Mouse (Mus musculus): ENCODE measurements at regions not wholly inside any gene's neighbourhood (a gene's known extent, or its start where the extent isn't known, plus 50 kb on each side); places are given as distances from the start of the nearest gene placed in this dataset.
A peak's percentile ranks its signal among the peaks of the same experiment; 100 is the strongest.
"Not testable (repeated sequence)": the region's sequence is repeated elsewhere in the genome, so short reads cannot be mapped to it uniquely, and the experiment has no call there.

GRCm38 (mm10) chr5:39336484-39336985, 418.7 kb downstream of the Hs3st1 start:
- no peak for DNase-seq (ENCODE audit: low spot score in 2 of 2)

DNA sequence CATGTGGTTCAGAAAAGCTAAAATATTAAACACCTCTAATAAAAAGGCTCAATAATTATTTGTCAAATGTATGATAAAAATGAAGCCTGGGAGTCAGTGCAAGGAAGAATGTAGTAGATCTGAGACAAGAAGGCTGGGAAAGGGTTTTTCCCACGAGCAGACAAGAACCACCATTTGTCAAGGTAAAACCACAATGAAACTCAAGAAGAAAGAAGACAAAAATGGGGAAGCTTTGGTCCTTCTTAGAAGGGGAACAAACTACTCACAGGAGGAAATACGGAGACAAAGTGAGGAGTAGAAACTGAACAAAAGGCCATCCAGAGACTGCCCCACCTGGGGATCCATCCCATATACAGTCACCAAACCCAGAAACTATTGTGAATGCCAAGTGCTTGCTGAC, 420.0 kb downstream of the Hs3st1 start:
- no peak for DNase-seq (ENCODE audit: low spot score in 2 of 2)

GRCm38 (mm10) chr5:39334241-39334640, 421.0 kb downstream of the Hs3st1 start:
- no peak for DNase-seq (ENCODE audit: low spot score in 2 of 2)

GRCm38 (mm10) chr5:39325399-39325798, 429.9 kb downstream of the Hs3st1 start:
- peak; percentile 16 to 49 for DNase-seq (ENCODE audit: low spot score in 2 of 2)

GRCm38 (mm10) chr5:39316478-39316877, 438.8 kb downstream of the Hs3st1 start:
- DNase-seq (ENCODE audit: low spot score in 2 of 2), result peak; percentile 10 to 19

- DNase-seq (ENCODE audit: low spot score in 2 of 2), result no peak
Observed at GRCm38 (mm10) chr5:39311211-39311610, 434.6 kb upstream of the Clnk start.

- DNase-seq (ENCODE audit: low spot score in 2 of 2), result peak in 1 of 2 experiments; percentile 27
Observed at GRCm38 (mm10) chr5:39305794-39306193, 429.2 kb upstream of the Clnk start.

DNA sequence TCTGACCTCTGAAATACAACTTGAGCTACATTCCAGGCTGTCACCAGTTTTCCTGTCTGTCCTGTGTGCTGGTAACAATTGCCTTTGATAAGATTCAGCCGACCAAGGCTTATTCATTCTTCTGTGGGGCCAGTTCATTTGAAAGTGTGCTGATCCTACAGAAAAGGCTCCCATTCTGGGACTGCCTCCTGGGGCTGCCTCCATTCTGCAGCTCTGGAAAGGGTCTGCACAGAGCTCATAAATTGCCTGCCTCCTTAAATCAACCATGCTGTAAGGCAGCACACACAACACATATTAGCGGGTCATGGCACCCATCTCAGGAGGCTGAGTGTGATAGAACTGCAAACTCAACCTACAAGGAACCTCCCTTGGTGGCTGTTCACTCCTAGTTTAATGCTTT, 416.2 kb upstream of the Clnk start:
- DNase-seq (ENCODE audit: low spot score in 2 of 2), result no peak

- DNase-seq (ENCODE audit: low spot score in 2 of 2), result no peak
Observed at GRCm38 (mm10) chr5:39281021-39281420, 404.4 kb upstream of the Clnk start.

GRCm38 (mm10) chr5:39273710-39274385, 397.2 kb upstream of the Clnk start:
- DNase-seq (ENCODE audit: low spot score in 2 of 2), result no peak

DNA sequence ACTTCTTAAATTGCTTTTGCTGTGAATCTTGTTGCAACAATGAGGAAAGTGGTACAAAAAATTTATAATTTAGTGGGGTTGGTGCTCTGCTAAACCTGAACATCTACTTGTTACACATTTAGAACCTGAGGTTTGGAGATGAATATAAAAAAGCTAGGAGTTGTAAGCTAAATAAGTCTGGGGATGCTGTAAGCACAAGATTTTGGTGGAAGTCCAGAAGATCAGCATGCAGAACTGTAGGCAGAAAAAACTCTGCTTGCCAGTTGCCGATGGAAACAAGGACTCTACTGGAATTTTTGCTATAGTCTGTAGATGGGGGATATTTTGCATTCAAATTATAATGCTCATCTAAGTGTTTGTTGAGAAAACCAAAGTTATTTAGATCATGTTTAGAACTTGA, 390.5 kb upstream of the Clnk start:
- peak in 1 of 2 experiments; percentile 3 for DNase-seq (ENCODE audit: low spot score in 2 of 2)

DNA sequence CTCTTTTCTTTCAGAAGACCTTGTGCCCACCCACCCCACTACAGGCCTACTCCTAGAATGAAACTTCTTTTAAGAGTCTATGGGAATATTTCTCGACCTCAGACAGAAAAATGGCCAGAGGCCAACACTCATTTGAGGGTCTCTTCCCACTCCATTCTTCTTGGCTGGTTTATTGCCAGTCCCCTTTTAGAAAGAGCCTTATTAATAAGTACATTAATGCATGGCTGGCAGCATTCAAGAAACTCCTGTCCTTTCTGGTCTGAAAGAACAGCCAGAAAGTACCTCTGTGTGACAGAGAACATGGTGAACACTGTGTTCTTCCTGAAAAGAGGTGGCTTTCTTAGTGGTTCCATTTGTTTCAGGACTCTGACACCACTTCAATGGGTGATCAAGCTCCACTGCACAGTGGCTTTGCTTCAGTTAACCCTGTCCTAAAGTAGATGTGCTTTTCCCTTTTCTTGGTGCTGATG, 384.1 kb upstream of the Clnk start:
- no peak for DNase-seq (ENCODE audit: low spot score in 2 of 2)

GRCm38 (mm10) chr5:39257745-39258144, 381.1 kb upstream of the Clnk start:
- no peak for DNase-seq (ENCODE audit: low spot score in 2 of 2)

DNA sequence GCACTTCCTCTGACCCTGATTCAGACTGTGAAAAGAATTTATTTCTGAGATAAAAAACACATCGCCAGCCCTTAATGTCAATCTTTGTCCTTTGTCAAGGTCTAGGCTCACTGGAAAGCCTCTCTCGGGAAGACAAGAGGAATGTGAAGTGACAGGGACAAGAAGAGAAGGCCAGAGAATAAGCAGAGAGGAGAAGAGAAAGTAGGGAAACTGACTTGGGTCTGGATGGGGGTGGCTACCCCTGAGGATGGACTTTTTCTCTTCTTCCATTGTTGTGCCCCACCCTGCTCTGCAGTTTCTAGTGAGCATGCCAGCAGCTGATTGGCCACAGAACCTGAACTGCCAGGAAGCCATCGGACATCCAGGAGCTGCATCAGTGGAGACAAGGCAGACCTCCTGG, 375.6 kb upstream of the Clnk start:
- DNase-seq (ENCODE audit: low spot score in 2 of 2), result no peak

DNA sequence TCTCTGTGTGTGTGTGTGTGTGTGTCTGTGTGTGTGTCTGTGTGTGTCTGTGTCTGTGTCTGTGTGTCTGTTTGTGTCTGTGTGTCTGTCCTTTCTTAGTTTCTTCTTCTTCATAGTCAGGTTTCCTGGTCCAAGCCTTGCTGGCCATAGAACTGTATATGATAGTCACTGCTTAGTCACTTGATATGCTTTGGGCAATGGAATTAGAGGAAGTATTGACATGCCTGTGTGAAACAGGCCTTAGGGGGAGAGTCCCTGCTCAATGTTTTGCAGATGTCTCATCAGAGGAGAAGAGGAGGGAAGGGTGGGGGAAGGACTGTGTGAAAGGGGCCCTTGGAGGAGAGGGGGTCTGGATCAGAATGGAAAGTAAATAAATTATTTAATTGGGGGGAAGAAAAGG, 374.4 kb upstream of the Clnk start:
- DNase-seq (ENCODE audit: low spot score in 2 of 2), result no peak

GRCm38 (mm10) chr5:39219698-39220097, 343.1 kb upstream of the Clnk start:
- DNase-seq (ENCODE audit: low spot score in 2 of 2), result no peak

- DNase-seq (ENCODE audit: low spot score in 2 of 2), result peak in 1 of 2 experiments; percentile 21
Observed at GRCm38 (mm10) chr5:39216326-39216725, 339.7 kb upstream of the Clnk start.

GRCm38 (mm10) chr5:39215016-39215415, 338.4 kb upstream of the Clnk start:
- DNase-seq (ENCODE audit: low spot score in 2 of 2), result no peak

DNA sequence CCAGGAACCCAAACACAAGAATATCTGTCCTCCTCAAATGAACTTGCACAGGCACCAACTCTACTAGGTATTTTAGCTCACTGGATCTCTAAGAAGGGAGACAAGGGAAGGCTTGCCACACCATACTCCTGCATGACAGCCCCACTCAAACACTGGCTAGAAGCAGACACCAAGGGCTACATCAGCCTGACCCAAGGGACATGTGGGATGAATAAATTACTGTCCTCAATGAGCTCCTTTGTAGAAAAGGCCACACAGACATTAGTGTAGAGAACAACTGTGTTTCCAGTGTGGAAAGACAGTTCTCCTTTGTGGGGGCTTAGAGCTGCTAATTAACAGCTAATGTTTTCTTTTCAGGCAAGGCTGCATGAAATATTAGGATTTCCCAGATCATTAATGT, 335.9 kb upstream of the Clnk start:
- no peak for DNase-seq (ENCODE audit: low spot score in 2 of 2)

DNA sequence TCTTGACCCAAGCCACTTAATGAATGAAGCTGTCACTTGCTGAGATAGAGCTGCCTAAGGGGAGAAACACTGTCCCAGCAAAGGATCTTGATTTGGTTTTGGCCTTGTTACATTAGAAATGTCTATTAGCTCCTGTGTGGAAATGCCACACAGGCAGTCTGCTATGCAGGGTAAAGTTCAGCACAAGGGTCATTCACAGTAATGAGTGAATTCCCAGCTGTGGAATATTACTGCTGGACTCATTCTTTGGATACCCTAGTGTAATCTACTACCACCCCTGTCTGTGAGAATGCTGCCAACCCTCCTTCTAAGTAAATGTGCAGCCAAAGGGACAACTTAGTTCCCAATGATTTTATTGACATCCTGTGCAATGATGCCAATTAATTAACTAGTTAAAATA, 322.2 kb upstream of the Clnk start:
- DNase-seq (ENCODE audit: low spot score in 2 of 2), result no peak

- DNase-seq (ENCODE audit: low spot score in 2 of 2), result not testable (repeated sequence)
Observed at GRCm38 (mm10) chr5:39191153-39191552, 314.5 kb upstream of the Clnk start.

- DNase-seq (ENCODE audit: low spot score in 2 of 2), result no peak
Observed at GRCm38 (mm10) chr5:39181616-39182402, 305.2 kb upstream of the Clnk start.

- no peak for DNase-seq (ENCODE audit: low spot score in 2 of 2)
Observed at GRCm38 (mm10) chr5:39181028-39181427, 304.4 kb upstream of the Clnk start.
